Mouse (Mus musculus) myocyte (in vitro differentiated cells): ENCODE results near the gene Camk2d.
A peak's percentile ranks its signal among the peaks of the same experiment; 100 is the strongest.

Experiments
- CEBPB ChIP-seq: IDR thresholded peaks from 2 replicates; pipeline ENCODE4 v1.6.1; 2011; ENCODE audit warnings: mild to moderate bottlenecking, moderate library complexity; ENCODE audit not compliant: poor library complexity, insufficient read depth, severe bottlenecking
- POLR2A ChIP-seq: IDR thresholded peaks from one replicate; pipeline ENCODE4 v1.6.1; 2011; ENCODE audit warnings: low read depth, mild to moderate bottlenecking, control low read depth, moderate library complexity; ENCODE audit not compliant: insufficient read length

GRCm38 (mm10) chr3:126596491-126597160 lies 524 bp downstream of the Camk2d start:
- TF ChIP-seq POLR2A (peak; percentile 77), CEBPB (no peak)
